In the genomic region with DNA sequence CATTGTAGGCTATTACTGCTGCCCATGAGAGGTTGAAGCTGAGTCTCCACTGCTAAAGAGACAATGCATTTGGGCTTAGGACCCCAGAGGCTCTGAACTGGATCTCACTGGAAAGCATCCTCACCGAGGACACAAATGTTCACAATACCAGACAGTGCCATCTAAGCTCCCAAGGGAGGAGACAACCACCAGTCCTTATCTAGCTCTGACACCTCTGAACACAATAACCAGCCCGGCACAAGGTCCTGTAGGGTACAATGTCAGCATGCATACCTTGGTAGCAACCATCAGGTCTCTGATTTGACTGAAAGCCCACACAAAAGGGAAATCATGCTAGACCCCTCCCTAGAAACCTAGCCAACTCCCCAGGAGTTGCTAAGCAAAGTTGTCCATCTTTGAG, we compare ENCODE assay signal across 24 mouse cellular contexts.
"Had no signal": no experiment of that assay in that cellular context is flagged by ENCODE, and none has a peak within 500 bp of the region (broad histone marks: within the 10 kb centered on the region; RNA-seq: fewer than 3 reads in every experiment).

No protein-coding gene starts in this region.

- DNase-seq: gastrocnemius, postnatal 14 days; gastrocnemius, postnatal 36 days; heart, adult 18-20 months; heart, postnatal 14 days; heart, postnatal 36 days; kidney, adult 11 months; kidney, adult 2 months; kidney, adult 9 months; kidney, postnatal 14 days; kidney, postnatal 36 days; layer of hippocampus, adult 9-11 months; layer of hippocampus, postnatal 36 days; left cerebral cortex, postnatal 4 days had no signal

- H3K9me3 ChIP-seq: heart, embryonic 13.5 days; heart, embryonic 15.5 days; hindbrain, embryonic 13.5 days; hindbrain, embryonic 15.5 days; kidney, embryonic 15.5 days; limb, embryonic 13.5 days; limb, embryonic 15.5 days had no signal

- H3K9ac ChIP-seq: heart, embryonic 13.5 days; heart, embryonic 15.5 days; hindbrain, embryonic 13.5 days; hindbrain, embryonic 15.5 days; kidney, embryonic 15.5 days; limb, embryonic 13.5 days; limb, embryonic 15.5 days; liver, embryonic 14.5 days had no signal

- H3K27ac ChIP-seq: heart, embryonic 13.5 days; heart, embryonic 15.5 days; hindbrain, embryonic 13.5 days; hindbrain, embryonic 15.5 days; hindbrain, postnatal 0 days; kidney, embryonic 15.5 days; kidney, postnatal 0 days; limb, embryonic 13.5 days; limb, embryonic 15.5 days; liver, embryonic 14.5 days had no signal

- H3K4me3 ChIP-seq: heart, embryonic 13.5 days; heart, embryonic 15.5 days; hindbrain, embryonic 13.5 days; hindbrain, embryonic 15.5 days; kidney, embryonic 15.5 days; limb, embryonic 13.5 days; limb, embryonic 15.5 days had no signal

- ATAC-seq: hindbrain, postnatal 0 days had no signal

- H3K36me3 ChIP-seq: heart, embryonic 15.5 days had no signal

- H3K27me3 ChIP-seq: heart, embryonic 13.5 days; heart, embryonic 15.5 days; hindbrain, embryonic 13.5 days; hindbrain, embryonic 15.5 days; kidney, embryonic 15.5 days; limb, embryonic 13.5 days; limb, embryonic 15.5 days had no signal

- H3K4me2 ChIP-seq: heart, embryonic 11.5 days; heart, embryonic 13.5 days; heart, embryonic 15.5 days; hindbrain, embryonic 13.5 days; hindbrain, embryonic 15.5 days; kidney, embryonic 15.5 days; limb, embryonic 13.5 days; limb, embryonic 15.5 days had no signal

- H3K4me1 ChIP-seq: heart, embryonic 15.5 days; hindbrain, embryonic 13.5 days; hindbrain, embryonic 15.5 days; kidney, embryonic 15.5 days; limb, embryonic 13.5 days; limb, embryonic 15.5 days had no signal
